Mouse (Mus musculus): ENCODE measurements around the gene Pten.

DNA sequence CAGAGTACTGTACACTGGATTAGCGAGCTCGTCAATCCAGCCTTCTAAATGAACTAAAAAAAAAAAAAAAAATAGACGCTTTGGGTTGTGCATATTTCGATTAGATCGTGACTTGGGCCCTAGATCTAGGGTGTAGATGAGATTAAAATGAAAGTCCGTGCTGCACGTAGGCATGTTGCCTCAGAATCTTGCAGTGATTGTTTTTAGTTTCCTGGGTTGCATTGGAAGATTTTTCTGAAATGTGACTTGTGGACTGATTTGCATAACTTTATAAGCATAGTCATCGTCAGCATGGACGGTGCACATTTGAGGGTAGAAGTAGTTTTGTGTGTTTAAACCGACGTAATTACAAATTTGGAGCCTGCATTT is 1.5 kb downstream of the Pten start:
- no peak for TF ChIP-seq CTCF (IDR thresholded peaks at IDR 0.05; ENCODE audit: low read depth, low read length)
- TF ChIP-seq TAL1 (conservative IDR thresholded peaks at IDR 0.05; ENCODE audit: low read depth, low read length) = no peak
- no peak for TF ChIP-seq GATA1 (IDR thresholded peaks at IDR 0.05; ENCODE audit: borderline replicate concordance, low read length)

Data from G1E (cell line).